Mouse (Mus musculus): ENCODE data around the gene Plgrkt. TPM values are rescaled to one million over a fixed set of nuclear protein-coding genes. Genes with fewer than 3 reads are reported as not detected.
A peak's percentile ranks its signal among the peaks of the same experiment; 100 is the strongest.
"Not testable (repeated sequence)": the region's sequence is repeated elsewhere in the genome, so short reads cannot be mapped to it uniquely, and the experiment has no call there.

The Plgrkt gene
- 10 to 100 TPM; 44.0 to 83.3 TPM for total RNA-seq (2021)
- long read RNA-seq, experiment 1, transcript Plgrkt-208 (6 exons, 1,020 nt) = major isoform, 29 of 44 reads
- long read RNA-seq, experiment 1, partial matches to known transcripts = 1 of 44 reads
- long read RNA-seq, experiment 1, other reads (novel, unspliced or antisense) = 14 of 44 reads
- long read RNA-seq, experiment 2, transcript Plgrkt-208 (6 exons, 1,020 nt) = major isoform, 21 of 35 reads
- long read RNA-seq, experiment 2, partial matches to known transcripts = 4 of 35 reads
- long read RNA-seq, experiment 2, other reads (novel, unspliced or antisense) = 9 of 35 reads

DNA sequence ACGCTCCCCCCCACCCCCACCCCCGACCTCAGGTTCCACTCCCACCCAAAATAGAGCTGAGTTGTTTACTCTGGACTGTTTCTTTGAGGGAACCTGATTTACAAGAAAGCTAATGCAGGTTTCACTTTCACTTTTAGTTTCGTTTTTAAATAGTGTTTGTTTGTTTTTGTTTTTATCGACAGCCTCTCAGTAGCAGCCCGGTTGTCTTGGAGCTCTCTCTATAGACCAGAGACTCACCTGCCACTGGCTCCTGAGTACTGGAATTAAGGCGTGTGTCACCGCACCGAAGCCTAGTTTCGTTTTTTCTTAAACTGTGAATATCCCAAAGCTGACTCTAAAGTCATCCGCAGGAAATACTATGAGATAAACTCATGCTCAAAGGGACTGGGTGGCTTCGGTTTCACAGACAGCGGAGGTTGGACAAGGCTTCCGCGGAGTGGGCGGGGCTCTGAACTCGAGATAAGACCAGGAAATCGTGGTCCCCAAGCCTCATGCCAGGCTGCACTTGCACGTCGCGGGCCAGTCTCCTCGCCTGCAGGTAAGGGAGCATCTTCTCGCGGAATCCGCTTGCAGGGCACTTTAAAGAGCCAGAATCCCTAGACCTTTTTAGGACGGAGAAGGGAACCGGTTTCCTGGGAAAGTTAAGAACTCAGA is at the start of gene Plgrkt, which contains the start of gene Cd274:
Gene Plgrkt (minus strand): TSS at position 422 of the 654 bp plus-strand sequence.
Gene Cd274 (plus strand): TSS at position 487 of the 654 bp plus-strand sequence.
- peak; percentile 87 for DNase-seq

DNA sequence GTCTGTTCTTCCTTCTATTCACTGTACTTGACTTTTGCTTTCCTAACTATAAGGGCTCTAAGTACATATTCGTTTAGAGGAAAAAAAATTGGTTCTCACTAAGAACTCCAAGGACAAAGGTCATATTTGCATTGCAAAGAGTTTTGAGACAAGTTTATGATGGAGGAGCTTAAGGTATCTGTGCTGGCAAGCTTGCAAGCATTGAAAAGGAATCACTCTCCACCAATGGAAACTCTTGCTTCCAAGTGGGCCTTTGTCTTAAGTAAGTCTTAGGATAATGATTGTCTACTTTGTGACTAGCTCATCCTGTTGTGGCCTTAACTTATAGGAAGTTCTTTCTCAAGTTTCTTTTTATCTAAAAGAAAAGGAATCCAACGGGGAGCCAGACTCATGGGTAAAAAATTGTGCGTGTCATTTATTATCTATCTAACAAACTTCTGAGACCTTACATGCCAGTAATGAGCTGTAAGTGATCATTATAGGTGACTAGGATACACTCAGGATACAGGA is 49.3 kb upstream of the Plgrkt start:
- no peak for DNase-seq

DNA sequence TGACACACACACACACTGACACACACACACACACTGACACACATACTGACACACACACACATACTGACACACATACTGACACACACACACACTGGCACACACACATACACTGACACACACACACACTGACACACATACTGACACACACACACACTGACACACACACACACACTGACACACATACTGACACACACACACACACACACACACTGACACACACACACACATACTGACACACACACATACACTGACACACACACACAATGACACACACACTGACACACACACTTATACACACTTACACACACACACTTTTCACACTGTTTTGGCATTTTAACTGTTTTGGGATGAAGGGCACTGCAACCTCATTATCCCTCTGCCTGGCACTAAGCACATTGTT is 47.7 kb upstream of the Plgrkt start:
- DNase-seq = not testable (repeated sequence)

DNA sequence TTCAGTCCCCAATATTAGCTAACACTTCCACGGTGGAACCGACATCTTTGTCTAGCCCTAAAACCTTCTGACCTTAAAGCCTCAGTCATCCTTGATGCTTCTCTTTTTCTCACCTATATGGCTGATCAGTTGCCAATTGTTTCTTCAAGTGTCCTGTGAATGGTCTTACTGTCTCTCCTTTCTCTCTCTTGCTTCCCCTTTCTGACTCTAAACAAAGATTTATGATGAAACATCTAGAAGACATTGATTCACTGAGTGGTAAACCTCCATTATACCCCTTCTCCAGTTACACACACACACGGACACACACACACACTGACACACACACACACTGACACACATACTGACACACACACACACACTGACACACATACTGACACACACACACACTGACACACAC is 47.3 kb upstream of the Plgrkt start:
- DNase-seq = no peak

DNA sequence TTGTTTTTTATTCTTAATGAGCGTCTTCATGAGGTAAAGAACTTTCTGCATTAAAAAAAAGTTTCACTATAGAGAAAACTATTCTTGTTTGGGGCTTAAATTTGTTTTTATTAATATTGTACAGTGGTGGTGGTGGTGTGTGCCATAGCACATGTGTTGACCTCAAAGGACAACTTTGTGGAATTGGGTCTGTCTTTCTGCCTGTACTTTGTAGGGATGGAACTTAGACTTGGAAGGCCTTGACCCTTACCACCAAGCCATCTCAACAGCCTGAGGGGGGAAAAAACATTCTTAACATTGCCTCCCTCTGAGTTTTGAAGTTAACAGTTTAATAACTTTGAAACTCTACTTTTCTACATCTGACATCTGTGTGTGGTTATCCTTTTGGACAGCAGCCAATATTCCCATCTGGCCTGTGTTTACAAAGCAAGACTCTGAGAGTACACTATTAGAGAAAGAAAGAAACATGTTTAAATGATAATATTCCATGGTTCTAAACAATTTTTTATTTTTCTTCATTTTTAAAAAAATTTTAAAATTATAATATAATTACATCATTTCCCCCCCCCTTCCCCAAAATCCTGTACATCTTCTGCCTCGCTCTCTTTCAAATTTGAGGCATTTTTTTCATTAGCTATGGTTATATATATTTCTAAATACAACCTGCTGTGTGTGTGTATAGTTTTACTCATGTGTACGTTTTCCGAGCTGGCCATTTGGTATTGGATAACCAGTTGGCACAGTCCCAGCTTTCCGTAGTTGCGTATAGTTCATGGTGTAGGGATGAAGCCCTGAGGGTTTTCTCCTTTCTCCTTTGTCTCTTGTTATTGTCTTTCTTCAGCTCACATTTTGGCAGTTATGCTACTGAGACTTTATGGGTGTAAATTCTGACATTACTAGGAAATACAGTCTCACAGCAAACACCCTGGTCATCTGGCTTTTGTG is 45.6 kb upstream of the Plgrkt start:
- no peak for DNase-seq

DNA sequence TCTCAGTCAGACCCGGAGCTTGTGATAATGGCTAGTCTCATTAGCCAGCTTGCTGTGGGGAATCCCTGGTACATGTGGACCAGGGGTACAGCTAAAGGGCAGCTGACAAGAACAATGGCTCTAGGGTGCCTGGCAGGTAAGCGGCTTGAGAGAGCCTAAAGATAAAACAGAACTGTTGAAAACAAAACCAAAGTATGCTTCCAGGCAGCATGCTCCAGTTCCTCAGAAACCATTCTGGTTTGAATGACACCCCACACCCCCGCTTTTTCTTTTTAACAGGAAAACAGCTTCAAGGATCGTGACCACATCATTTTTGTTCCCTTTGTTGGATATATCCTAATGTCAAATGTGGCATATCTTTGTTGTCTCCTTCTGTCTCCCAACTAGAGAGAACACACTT is 43.4 kb upstream of the Plgrkt start, which contains the start of gene Pdcd1lg2:
Gene Pdcd1lg2 (plus strand): TSS at position 301 of the 400 bp plus-strand sequence.
- DNase-seq = no peak

DNA sequence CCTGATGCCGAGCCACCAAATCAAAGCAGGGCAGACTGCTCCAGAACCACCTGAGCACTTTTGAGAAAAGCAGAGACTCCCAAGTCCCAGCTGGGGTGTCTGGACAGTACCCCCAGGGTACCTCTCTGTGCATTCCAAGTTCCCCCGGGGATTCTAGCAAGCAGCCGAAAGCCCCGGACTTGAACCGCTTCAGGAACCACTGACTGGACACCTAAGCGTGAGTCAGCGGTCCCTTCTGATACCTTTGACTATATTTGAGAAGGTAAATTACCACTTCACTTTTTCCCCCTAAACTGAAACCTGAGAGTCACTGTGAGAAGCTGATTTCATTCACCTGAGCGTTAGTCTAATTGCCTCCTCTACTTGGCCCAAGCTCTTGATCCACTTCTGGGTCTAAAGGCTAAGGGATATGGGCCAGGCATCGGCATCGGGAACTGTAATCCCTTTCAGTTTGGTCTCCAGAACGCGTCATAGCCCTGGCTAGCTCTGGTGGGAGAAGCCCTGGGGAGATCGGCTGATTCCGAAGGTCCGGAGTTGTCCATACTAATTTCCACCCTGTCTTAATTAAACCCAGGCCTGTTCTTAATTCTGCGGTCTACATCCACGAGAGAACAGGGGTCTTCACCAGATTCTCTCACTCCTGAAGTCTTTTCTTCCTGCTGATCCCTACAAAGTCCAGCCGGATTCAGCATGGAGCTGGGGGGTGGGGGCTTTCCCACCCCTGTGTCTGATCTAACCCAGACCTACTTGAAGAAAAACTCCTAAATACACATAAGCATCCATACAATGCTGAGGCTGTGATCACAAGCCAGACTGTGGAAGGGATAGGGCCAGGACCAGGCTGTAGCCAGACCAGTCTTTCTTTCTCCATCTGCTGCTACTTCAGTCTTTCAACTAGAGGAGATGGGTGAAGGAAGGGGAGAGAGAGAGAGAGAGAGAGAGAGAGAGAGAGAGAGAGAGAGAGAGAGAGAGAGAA is 39.1 kb upstream of the Plgrkt start:
- no peak for DNase-seq

DNA sequence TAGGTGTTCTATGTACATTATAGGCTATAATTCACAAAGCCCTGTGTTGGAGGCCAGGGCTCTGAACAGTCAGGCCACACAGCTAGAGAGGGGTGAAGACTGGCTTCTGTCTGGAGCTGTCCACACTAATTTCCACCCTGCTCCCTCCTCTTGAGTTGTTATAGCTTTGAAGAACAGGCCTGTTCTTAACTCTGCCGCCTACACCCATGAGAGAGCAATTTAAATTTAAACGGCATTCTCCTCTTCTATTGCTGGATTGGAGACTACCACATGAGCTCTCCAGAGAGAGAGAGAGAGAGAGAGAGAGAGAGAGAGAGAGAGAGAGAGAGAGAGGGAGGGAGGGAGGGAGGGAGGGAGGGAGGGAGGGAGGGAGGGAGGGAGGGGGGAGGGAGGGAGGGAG is 38.2 kb upstream of the Plgrkt start:
- DNase-seq = no peak

DNA sequence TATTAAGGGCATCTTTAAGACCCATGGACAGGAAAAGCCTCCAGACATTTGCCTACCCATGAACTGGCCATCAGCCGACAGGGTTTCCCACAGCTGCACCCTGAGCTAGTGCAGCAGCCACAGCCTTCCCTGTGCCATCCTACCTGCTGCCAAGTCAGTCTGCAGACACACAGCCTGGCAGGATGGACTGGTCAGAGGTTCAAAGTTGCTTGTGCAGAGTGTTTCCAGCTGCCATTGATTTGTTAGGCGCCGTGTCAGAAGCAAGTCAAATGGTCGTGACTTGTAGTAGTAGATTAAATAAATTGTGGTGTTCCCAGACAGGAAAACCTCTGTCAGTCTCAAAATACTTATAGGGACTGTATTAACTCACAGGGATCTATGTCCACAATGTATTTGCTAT is 36.1 kb upstream of the Plgrkt start:
- no peak for DNase-seq

DNA sequence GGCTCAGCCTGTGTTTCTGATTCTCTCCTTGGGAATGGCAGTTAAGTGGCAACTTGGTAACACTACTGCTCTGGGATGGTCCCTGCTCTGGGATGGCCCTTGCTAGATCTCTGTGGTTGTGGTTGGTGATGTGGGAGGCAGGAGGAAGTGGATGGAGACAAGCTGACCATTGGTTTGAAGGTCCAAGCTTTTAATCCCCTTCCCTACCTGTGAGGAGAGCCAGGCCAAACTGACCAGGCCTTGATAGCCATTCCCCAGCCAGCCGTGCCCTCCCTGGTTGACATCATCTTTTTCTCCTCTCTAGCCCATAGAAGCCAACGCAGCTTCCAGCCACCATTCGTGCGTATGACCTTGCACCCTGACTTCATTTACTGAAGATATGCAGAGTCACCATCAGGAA is 35.4 kb upstream of the Plgrkt start:
- no peak for DNase-seq

DNA sequence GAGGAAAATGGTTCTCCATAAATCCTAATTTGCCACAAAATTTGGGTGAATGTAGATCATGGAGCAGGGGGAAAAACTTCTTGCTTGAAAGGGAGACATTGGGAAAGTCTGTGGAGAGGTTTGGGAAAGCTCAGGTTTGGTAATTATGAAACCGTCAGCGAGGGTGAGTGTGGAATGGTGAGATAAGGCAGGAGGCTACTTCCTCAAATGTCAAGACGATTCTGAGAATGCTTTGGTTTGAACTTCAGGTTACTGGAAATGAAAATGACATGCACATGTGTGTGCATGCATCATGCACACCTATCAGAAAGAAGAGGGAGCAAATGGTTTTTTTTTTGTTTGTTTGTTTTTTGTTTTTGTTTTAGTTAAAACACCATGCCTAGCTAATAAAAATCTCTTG is 33.3 kb upstream of the Plgrkt start:
- no peak for DNase-seq

DNA sequence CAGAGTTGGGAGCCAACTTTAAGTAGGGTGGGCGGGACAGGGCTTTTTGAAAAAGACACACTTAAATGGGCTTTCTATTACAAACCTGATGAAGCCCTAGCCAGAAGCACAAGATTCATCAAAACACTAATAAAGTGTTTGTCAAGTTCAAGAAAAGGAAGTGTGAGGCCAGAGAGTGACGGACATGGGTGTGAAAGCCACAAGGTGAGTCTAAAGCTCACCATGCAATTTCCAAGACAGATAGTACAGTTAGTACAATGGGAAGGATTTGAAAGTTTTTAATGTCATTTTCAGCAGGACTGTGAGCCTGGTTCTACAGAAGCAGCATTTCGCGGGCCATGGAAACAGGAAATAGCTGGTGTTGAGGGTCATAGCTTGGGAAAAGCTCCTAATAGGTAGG is 32.6 kb upstream of the Plgrkt start:
- DNase-seq = no peak

DNA sequence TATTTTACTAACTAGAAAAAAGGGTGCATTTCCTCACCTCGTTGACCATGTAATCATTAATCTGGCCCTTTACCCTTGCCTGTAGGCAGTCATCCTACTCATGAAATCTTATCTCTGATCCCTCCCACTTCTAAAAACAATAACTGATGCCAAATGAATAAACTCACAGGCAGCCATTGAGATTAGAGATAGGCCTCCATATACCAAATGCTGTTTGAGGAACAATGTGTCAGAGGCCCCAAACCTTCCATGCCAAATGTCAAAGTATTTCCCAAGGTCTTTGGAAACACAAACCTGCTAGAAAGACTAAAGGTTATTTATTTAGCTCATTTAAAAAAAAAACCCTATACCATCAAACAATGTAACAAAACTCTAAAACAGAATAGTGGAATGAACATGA is 29.2 kb upstream of the Plgrkt start:
- DNase-seq = no peak

DNA sequence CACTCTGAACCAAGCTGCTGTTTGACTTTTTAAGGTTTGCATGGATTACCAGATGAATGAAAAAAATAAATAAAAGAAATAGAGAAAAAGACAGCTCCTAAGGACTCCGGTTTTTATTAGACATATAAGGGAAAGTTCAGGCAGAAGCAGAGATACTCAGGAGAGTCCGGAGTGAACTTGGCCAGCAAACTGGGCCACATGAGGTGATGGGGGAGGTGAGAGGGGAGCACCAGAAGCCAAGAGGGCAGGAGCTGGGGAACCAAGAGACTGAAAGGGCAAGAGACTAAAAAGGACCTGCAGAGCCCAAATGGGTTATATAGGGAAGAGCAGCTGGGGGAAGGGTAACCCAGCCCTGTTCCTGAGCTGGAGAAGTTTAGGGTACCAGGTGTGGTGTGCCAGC is 27.5 kb upstream of the Plgrkt start:
- DNase-seq = peak; percentile 59

DNA sequence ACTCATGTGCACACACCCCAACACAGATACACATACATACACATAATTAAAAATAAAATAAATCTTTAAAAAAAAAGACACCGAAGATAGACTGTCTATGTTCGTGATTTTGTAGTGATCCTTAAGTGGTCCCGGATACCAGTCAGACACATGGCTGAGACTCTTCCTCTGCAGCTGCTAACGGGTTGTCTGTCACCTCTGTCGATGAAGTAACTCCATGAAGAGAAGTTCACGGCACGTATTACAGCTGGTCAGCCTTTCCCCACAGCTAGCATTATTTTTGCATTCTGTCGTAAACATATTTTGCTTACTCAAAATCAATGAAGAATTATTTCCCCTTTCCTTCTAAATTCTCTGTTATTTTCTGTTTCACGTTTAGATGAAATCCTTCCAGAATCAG is 26.1 kb upstream of the Plgrkt start:
- no peak for DNase-seq

DNA sequence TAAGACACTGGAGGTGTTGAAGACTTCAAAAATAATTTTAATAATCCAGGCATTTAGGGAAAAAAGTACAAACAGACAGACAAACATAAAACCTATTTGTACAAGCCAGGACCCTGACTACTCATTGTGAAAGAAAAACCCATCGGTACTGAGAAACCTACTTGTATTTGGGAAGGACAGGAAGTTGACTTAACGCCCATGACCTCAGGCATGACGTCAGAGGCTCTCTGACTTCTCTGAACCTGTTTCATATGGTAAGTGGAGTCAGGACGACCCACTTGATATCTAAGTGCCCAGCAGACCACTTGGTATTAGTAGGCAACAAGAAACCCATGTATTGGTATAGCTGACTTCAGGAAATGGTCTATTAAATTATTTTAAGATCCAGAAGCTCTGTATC is 24.1 kb upstream of the Plgrkt start:
- no peak for DNase-seq

DNA sequence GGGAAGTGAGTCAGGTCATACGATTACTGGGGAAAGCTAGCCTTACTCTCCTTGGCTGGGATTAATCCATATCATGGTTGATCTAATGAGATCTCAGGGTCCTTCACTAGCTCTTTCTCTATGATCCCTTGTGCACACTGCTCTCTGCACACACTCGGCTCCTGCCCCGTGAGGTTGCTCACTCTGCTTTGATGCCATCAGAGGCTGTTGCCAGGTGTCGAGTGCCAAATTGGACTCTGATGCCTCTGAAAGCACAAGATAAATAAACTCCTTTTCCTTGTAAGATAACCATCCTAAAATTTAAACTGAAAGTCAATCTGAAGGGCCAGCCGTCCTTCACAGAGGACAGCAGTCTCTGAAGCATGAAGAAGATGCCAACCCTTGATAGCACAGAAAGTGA is 23.3 kb upstream of the Plgrkt start:
- peak; percentile 60 for DNase-seq

DNA sequence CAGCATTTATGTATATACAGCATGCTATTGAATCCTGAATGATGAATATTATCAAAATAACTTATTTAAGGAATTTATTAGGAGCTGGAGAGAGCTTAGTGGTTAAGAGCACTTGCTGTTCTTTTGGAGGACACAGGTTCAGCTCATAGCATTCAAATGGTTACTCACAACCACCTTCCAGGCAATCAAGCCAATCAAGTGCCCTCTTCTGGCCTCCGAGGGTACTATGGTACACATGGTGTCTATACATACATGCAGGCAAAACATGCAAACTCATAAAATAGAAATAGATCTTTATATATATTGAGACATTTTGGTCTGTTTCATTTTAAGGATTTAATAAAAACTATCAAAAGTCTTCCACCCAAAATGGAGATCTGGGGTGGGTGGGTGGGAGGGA is 21.6 kb upstream of the Plgrkt start:
- no peak for DNase-seq

DNA sequence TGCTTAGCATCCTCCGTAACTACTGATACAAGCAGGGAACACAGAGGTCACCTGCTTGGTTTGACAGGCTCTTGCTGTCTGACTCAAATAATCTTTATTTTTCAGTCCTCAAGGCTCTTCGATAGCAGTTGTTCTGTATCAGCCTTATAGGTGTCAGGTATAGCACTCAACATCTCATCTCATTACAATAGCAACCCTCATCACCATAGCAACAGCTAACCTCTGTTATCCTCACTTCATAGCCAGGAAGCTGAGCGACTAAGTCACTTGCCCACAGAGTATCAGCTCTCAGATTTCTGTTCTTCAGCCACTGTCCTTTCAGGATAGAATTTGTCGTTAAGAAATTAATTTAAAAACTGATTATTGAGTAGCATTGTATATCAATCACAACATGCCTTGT is 18.6 kb upstream of the Plgrkt start:
- no peak for DNase-seq

DNA sequence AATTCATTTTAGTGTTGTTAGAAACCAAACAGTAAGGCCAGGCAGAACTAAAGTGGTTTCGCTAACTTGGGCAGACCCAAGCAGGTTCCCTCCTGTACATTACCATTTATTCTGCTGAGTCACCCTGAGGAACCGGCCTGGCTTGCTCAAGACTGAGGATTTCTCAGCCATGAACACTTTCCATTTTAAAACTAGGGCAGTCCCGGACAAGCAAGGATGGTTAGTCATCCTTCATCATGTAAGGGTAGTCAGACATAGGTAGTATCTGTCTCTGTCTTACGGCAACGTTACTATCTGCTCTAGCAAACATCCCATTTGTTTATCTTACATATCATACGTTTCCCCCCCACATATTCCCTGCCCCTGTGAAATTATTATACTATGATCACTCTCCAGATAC is 17.8 kb upstream of the Plgrkt start:
- DNase-seq = no peak

DNA sequence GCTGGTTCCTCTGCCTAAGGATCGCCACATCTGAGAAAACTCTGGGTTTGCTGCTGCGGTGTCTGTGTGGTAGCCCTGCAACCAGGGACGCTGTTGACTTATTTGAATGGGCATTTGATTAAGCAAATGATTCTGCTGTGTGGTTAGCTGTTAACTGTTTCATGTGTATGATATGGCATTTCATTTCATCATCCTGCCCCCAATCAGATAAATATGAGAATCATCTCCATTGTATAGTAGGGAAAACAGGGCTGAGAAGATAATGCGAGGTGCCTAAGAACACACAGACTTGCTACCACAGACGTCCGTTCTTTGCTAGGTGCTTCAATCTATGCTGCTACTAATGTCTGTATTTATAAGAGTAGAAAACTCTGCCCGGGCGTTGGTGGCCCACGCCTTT is 17.2 kb upstream of the Plgrkt start:
- DNase-seq = no peak
